Mouse (Mus musculus) embryonic facial prominence, embryonic 15.5 days (tissue): Measurements from ENCODE around the gene Tfcp2l1. TPM values are rescaled to one million over a fixed set of nuclear protein-coding genes. Genes with fewer than 3 reads are reported as not detected.
A peak's percentile ranks its signal among the peaks of the same experiment; 100 is the strongest.

Experiments
- ATAC-seq: fragments of 200-750 bp; cut with Nextera tagmentation; 2 replicates; pipeline ENCODE4 v1.8.0; 2017; ENCODE audit warnings: low read depth, moderate TSS enrichment; ENCODE audit not compliant: insufficient number of reproducible peaks, low FRiP score, low TSS enrichment
- H3K27ac ChIP-seq: fragments of 300-500 bp; sonication (generic); replicated peaks from 2 replicates; pipeline ENCODE4 v1.5.1; 2015; ENCODE audit warnings: mild to moderate bottlenecking, inconsistent platforms
- H3K27me3 ChIP-seq: fragments of 300-500 bp; sonication (generic); 2 replicates; pipeline ENCODE4 v1.6.1; 2015; ENCODE audit warnings: inconsistent platforms
- H3K36me3 ChIP-seq: fragments of 300-500 bp; sonication (generic); 2 replicates; pipeline ENCODE4 v1.6.1; 2015; ENCODE audit warnings: mild to moderate bottlenecking, inconsistent platforms
- H3K4me1 ChIP-seq: fragments of 300-500 bp; sonication (generic); 2 replicates; pipeline ENCODE4 v1.6.1; 2015; ENCODE audit warnings: inconsistent platforms
- H3K4me2 ChIP-seq: fragments of 300-500 bp; sonication (generic); replicated peaks from 2 replicates; pipeline ENCODE4 v1.6.1; 2015; ENCODE audit warnings: mild to moderate bottlenecking, inconsistent platforms
- H3K4me3 ChIP-seq: fragments of 300-500 bp; sonication (generic); replicated peaks from 2 replicates; pipeline ENCODE4 v1.5.1; 2015; ENCODE audit warnings: mild to moderate bottlenecking, inconsistent platforms
- H3K9ac ChIP-seq: fragments of 300-500 bp; sonication (generic); 2 replicates; pipeline ENCODE4 v1.6.1; 2015; ENCODE audit warnings: inconsistent platforms
- H3K9me3 ChIP-seq: fragments of 300-500 bp; sonication (generic); replicated peaks from 2 replicates; pipeline ENCODE4 v1.6.1; 2016; ENCODE audit warnings: inconsistent platforms
- WGBS: fragments of 180-500 bp; shearing (Covaris S2); methylation state at CpG from one replicate; pipeline ENCODE4 v1.1.7; 2015; 5-methylcytosine and 5-hydroxymethylcytosine counted together
- polyA plus RNA-seq: library from polyadenylated mRNA; unstranded; fragments of >200 nt; fragmentation: Nextera tagmentation; extraction: Ambion mirVana; gene quantifications from 2 replicates; pipeline ENCODE4 v1.2.1, GENCODE M21; 2015

Gene Tfcp2l1
- polyA plus RNA-seq, 1 experiment from 2014 or later, result 1.0 TPM

DNA sequence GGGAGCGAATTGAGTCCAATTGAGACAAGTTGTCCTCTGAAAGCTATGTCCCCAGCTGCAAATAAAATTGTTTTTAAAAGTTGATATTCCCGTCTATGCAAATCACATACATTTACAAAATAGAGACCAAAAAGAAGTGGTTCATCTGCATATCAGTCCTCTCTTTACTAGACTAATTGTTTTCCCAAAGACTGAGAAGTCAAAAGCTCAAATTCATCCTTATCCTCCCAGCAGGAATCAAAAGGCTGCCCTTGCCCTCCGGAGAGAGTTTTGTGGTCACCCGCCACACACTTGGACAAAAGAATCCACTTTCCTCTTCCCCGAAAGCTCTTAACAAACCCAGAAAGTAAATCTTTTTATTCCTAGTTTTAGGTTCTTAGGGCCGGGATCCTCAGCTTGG is 2.3 kb upstream of the Tfcp2l1 start:
- H3K27ac ChIP-seq, result no peak overlapping the region
- no peak overlapping the region for H3K4me2 ChIP-seq
- H3K27me3 ChIP-seq, result peaks cover 14% of the 10 kb centered on the region
- H3K36me3 ChIP-seq, result no peaks in the 10 kb centered on the region
- no peak for ATAC-seq
- H3K4me3 ChIP-seq, result no peak overlapping the region
- H3K9ac ChIP-seq, result no peak overlapping the region
- H3K4me1 ChIP-seq, result peaks cover 12% of the 10 kb centered on the region
- no peaks in the 10 kb centered on the region for H3K9me3 ChIP-seq
- 33% methylated on average over 6 of the region's 6 CpGs for WGBS

GRCm38 (mm10) chr1:118625921-118626320 is 1.8 kb upstream of the Tfcp2l1 start:
- no peak overlapping the region for H3K27ac ChIP-seq
- H3K4me1 ChIP-seq, result peaks cover 12% of the 10 kb centered on the region
- no peak for ATAC-seq
- no peak overlapping the region for H3K4me2 ChIP-seq
- H3K36me3 ChIP-seq, result no peaks in the 10 kb centered on the region
- no peaks in the 10 kb centered on the region for H3K9me3 ChIP-seq
- H3K4me3 ChIP-seq, result no peak overlapping the region
- H3K9ac ChIP-seq, result no peak overlapping the region
- peaks cover 14% of the 10 kb centered on the region for H3K27me3 ChIP-seq
- 31% methylated on average over 2 of the region's 2 CpGs for WGBS

DNA sequence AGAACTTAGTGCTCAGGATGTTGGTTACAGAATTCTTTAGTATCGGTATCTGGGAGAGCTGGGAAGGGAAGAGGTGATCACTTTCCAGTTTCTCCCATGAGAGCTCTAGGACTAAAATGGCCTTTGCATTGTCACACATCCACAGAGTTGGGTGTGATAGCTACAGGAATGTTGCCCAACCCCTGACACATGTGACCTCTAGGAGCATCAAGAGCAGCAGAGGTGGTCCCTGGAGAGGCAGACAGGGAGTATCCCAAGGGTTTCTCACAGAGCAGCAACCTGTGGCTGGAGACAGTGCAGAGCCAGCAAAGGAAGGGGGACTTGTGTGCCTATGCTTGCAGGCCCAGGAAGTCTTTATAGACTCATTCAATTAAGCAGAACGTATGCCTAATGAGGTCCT is 1.3 kb upstream of the Tfcp2l1 start:
- ATAC-seq, result no peak
- H3K4me1 ChIP-seq, result peaks cover 12% of the 10 kb centered on the region
- no peaks in the 10 kb centered on the region for H3K9me3 ChIP-seq
- no peaks in the 10 kb centered on the region for H3K36me3 ChIP-seq
- H3K27me3 ChIP-seq, result peaks cover 14% of the 10 kb centered on the region
- 75% methylated on average over 2 of the region's 2 CpGs for WGBS
- H3K27ac ChIP-seq, result no peak overlapping the region
- H3K4me3 ChIP-seq, result no peak overlapping the region
- no peak overlapping the region for H3K9ac ChIP-seq
- H3K4me2 ChIP-seq, result no peak overlapping the region

- Histone ChIP-seq H3K4me1 (peaks cover 1% of the 10 kb centered on the region; the same call in 1 of the 2 replicates), H3K36me3 (no peaks in the 10 kb centered on the region), H3K4me3 (no peak overlapping the region), H3K4me2 (no peak overlapping the region), H3K9me3 (no peaks in the 10 kb centered on the region), H3K9ac (no peak overlapping the region), H3K27me3 (no peaks in the 10 kb centered on the region; the same call in 1 of the 2 replicates), H3K27ac (no peak overlapping the region)
- no peak for ATAC-seq
- 76% methylated on average over 4 of the region's 4 CpGs for WGBS
Observed at GRCm38 (mm10) chr1:118633415-118633980, 5.8 kb downstream of the Tfcp2l1 start.

DNA sequence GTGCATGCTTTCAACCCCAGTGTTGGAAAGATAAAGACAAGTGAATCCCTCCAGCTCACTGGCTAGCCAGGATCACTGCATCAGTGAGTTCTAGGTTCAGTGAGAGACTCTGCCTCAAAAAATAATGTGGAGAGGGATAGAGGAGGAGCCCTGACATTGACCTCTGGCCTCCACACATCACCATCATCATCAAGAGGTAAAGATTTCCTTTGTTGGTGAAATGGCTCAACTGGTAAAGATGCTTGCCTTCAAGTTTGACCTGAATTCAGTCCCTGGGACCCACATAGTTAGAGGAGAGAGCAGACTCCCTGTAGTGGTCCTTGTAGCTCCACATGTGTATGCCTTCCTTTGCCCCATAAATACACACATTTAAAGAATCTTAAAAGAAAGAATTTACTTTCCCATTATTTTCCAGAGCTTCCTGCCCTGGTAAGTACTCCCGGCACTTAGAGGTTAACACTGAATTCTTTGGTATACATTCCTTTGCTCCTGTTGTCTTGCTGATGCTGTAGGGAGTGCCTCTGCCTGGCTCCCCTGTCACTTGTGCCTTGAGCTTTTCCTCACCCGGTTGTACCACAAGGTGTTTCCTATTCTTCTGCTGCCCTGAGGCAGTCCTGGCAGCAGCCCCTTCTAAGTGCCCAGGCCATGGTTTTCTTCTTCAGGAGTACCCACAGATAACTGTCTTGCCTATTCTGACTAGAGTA is 14.7 kb downstream of the Tfcp2l1 start:
- H3K27ac ChIP-seq, result no peak overlapping the region
- H3K4me3 ChIP-seq, result no peak overlapping the region
- no peak overlapping the region for H3K4me2 ChIP-seq
- ATAC-seq, result no peak
- H3K36me3 ChIP-seq, result no peaks in the 10 kb centered on the region
- no peaks in the 10 kb centered on the region for H3K9me3 ChIP-seq
- no peak overlapping the region for H3K9ac ChIP-seq
- 51% methylated on average over 2 of the region's 2 CpGs for WGBS
- H3K27me3 ChIP-seq, result no peaks in the 10 kb centered on the region
- H3K4me1 ChIP-seq, result no peaks in the 10 kb centered on the region

- no peaks in the 10 kb centered on the region for H3K4me1 ChIP-seq
- no peak overlapping the region for H3K9ac ChIP-seq
- no peaks in the 10 kb centered on the region for H3K27me3 ChIP-seq
- H3K36me3 ChIP-seq, result no peaks in the 10 kb centered on the region
- ATAC-seq, result no peak
- H3K9me3 ChIP-seq, result no peaks in the 10 kb centered on the region
- no peak overlapping the region for H3K4me2 ChIP-seq
- H3K27ac ChIP-seq, result no peak overlapping the region
- 62% methylated on average over 9 of the region's 9 CpGs for WGBS
- H3K4me3 ChIP-seq, result no peak overlapping the region
Observed at GRCm38 (mm10) chr1:118643138-118643979, 15.6 kb downstream of the Tfcp2l1 start.

GRCm38 (mm10) chr1:118645701-118646100 is 18.0 kb downstream of the Tfcp2l1 start:
- H3K4me3 ChIP-seq, result no peak overlapping the region
- no peaks in the 10 kb centered on the region for H3K36me3 ChIP-seq
- 47% methylated on average over 4 of the region's 4 CpGs for WGBS
- H3K27ac ChIP-seq, result no peak overlapping the region
- ATAC-seq, result no peak
- H3K27me3 ChIP-seq, result no peaks in the 10 kb centered on the region
- no peaks in the 10 kb centered on the region for H3K4me1 ChIP-seq
- H3K9ac ChIP-seq, result no peak overlapping the region
- no peaks in the 10 kb centered on the region for H3K9me3 ChIP-seq
- H3K4me2 ChIP-seq, result no peak overlapping the region

DNA sequence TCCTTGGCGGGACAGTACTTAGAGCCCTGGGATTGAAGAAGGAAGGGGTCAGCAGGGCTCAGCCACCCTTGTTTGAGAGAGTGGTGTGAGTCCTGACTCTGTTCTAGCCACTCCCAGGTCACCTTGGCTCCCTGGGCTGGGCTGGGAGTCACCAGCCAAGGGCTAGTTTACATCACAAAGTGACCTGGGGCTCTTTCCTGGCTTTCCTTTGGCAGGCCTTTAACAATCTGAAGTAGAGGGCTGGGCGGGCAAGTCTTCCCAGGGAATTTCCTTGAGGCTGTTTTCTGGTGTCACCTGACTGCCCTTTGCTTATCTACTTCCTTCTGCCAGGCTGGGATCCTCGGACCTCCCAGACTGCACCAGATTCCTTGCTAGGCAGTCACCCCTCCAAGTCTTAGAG is 20.3 kb downstream of the Tfcp2l1 start:
- Histone ChIP-seq H3K4me1 (no peaks in the 10 kb centered on the region), H3K27me3 (no peaks in the 10 kb centered on the region), H3K4me2 (no peak overlapping the region), H3K9ac (no peak overlapping the region), H3K36me3 (no peaks in the 10 kb centered on the region), H3K4me3 (no peak overlapping the region), H3K9me3 (no peaks in the 10 kb centered on the region), H3K27ac (no peak overlapping the region)
- 27% methylated on average over 3 of the region's 3 CpGs for WGBS
- ATAC-seq, result no peak

DNA sequence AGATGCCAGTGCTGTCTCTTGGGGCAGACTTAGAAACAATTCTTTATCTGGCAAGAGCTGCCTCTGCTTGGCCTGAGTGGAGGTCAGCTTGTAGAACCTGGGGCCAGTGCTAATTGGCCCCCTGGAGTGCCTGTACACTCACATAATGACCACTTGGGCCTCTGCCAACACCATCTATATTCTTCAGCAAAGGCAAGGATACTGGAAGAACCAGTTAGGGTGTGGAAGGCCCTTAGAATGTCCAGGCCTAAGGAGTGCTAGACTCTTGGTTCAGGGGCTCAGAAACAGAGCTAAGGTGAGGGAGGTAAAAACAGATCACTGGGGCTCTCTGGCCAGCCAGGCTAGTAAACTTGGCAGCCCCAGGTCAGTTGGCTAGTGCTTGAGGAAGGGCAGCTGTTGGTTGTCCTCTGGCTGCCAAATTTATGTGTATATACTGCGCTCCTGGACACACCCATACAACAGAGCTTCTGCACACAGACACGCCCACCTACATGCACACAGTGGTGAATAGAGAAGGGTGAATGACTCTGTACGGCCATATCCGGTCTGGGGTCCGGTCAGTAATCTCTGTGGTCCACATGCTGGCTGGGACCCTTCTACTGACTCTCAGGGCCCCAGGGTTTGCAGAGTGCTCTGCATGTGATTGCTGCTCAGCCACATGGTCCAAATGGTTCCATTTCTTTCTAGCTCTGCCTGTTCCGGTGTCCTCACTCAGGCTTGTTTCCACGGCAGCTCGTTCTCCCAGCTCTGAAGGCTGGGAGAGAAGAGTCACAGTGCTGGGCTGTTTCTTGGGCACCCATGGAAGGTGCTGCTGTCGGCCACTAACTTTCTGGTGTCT is 22.4 kb downstream of the Tfcp2l1 start:
- Histone ChIP-seq H3K27me3 (no peaks in the 10 kb centered on the region), H3K36me3 (no peaks in the 10 kb centered on the region), H3K9ac (no peak overlapping the region), H3K9me3 (no peaks in the 10 kb centered on the region), H3K4me3 (no peak overlapping the region), H3K27ac (no peak overlapping the region), H3K4me1 (no peaks in the 10 kb centered on the region), H3K4me2 (no peak overlapping the region)
- WGBS, result 78% methylated on average over 9 of the region's 9 CpGs
- ATAC-seq, result 0 out of 2 replicates have a peak, but pooled peaks have one; percentile 18

DNA sequence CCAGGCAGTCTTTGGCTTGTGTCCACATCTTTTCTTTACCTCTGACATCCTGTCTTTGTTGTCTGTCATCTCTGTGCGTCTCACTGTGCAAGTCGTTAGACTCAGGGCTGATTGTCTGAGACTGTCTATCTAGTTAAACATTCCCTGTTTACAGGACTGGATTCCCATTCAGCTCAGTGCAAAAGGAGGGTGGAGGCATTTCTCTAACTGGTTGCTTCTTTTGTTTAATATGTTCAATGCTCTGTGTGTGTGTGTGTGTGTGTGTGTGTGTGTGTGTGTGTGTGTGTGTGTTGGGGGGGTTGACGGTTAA is 23.0 kb downstream of the Tfcp2l1 start:
- Histone ChIP-seq H3K27ac (no peak overlapping the region), H3K9me3 (no peaks in the 10 kb centered on the region), H3K9ac (no peak overlapping the region), H3K36me3 (no peaks in the 10 kb centered on the region), H3K27me3 (no peaks in the 10 kb centered on the region), H3K4me1 (no peaks in the 10 kb centered on the region), H3K4me2 (no peak overlapping the region), H3K4me3 (no peak overlapping the region)
- WGBS, result 52% methylated on average over 3 of the region's 3 CpGs
- ATAC-seq, result no peak

GRCm38 (mm10) chr1:118658716-118659115 is 31.0 kb downstream of the Tfcp2l1 start:
- no peaks in the 10 kb centered on the region for H3K36me3 ChIP-seq
- H3K9ac ChIP-seq, result no peak overlapping the region
- no peaks in the 10 kb centered on the region for H3K27me3 ChIP-seq
- no peak overlapping the region for H3K27ac ChIP-seq
- WGBS, result 72% methylated on average over 6 of the region's 6 CpGs
- H3K4me2 ChIP-seq, result no peak overlapping the region
- H3K4me1 ChIP-seq, result no peaks in the 10 kb centered on the region
- no peak overlapping the region for H3K4me3 ChIP-seq
- no peak for ATAC-seq
- no peaks in the 10 kb centered on the region for H3K9me3 ChIP-seq
